Mouse (Mus musculus): ENCODE measurements around the gene Egr2. TPM values are rescaled to one million over a fixed set of nuclear protein-coding genes. Genes with fewer than 3 reads are reported as not detected.

Egr2 gene
- total RNA-seq (2022) = 1 to 10 TPM in 3 of 4 experiments, under 1 TPM in 1; 0.35 to 1.3 (median 1.2) TPM

DNA sequence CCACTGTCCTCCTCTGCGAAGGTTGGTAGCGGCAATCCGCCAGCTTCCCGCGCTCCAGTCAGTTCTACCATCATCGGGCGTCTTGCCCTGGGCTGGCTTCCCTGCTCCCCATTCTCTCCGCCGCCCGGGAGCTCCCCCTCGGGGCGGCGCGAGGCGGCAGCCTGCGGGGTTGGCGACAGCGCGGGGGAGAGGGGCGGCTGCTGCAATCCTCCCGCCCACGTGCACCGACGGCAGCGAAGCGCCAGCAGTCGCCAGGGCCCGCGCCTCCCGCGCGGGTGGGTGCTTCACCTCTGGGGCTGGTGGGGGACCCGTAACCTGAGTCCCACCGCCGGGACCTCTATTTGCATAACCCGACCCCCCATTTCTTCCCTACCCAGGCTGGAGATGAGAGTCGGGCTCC lies at the start of gene Egr2:
Gene Egr2, plus strand, starts transcription at position 220 of the 400 bp plus-strand sequence.
- DNase-seq = no peak

- DNase-seq = no peak
Measured at GRCm38 (mm10) chr10:67487496-67487895, 47.8 kb upstream of the Egr2 start.

DNA sequence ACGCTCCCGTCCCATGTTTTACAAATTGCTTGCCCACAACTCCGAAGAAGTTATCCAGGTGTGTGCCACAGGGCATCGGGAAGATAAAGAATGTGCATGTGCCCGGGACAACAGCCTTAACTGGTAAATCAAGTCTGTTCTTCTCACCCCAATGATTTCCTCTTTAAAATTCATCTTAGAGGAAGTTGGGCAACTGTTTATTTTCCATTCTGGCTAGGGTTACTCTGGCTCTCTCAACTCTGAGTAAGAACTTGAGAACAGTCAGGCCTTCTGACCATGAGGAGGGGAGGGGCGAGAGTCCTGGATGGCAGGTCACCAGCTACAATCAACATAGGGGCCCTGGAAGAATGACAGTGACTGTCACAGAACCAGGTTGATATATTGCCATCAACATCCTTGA lies 45.4 kb upstream of the Egr2 start:
- no peak for DNase-seq

DNA sequence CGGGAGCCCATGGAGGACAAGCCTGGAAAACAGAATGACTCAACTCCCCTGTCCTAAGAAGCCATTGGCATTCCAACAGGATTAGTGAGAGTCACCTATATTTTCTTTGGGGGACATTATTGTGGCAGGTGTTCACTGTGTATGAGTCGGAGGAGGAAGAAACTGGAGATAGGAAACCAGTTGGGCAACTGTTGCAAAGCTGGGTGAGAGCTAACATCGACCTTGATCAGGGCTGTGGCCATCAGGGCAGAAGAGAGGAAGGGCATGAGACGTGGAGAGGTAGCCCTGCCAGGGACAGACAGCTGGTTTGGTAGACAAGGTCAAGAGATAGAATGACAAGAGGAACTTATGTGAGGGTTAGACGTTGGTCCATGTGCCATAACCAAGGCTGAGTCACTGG lies 44.6 kb upstream of the Egr2 start:
- DNase-seq = no peak

GRCm38 (mm10) chr10:67492161-67492571 lies 43.1 kb upstream of the Egr2 start:
- no peak for DNase-seq

GRCm38 (mm10) chr10:67493556-67493955 lies 41.7 kb upstream of the Egr2 start:
- DNase-seq = peak; percentile 19

DNA sequence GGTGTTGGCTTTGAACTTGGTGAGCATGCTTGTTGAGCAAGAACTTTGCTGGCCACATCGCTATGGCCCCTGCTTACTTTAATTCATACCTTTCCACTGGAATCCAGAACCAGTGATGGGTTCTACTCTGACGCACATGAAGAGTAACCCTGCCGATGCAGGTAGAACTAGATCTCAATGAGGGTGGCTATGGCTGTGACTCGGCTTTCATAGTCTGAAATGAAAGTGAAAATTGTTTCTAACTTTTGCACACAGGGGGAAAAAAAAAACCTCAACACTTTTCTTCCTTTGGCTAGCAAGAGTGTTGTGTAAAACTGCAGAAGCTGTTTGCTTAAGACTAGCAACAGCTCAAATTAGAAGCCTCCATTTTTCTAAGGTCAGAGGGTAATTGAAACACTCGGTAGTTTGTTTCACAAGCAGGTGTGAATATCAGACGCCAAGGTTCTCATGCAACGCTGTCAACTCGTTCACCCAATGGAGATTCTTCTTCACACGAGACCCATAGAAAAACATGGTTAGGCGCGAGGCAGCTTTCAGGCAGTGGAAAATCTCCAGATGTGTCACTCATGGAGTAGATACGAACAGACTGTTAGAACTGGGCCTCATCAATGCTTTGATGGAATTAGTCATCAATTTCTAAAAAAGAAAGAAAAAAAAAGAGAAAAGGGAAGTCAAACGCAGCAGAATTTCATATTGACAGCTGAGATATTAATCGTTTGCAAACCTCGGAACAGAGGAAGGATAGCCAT lies 38.0 kb upstream of the Egr2 start:
- no peak for DNase-seq

DNA sequence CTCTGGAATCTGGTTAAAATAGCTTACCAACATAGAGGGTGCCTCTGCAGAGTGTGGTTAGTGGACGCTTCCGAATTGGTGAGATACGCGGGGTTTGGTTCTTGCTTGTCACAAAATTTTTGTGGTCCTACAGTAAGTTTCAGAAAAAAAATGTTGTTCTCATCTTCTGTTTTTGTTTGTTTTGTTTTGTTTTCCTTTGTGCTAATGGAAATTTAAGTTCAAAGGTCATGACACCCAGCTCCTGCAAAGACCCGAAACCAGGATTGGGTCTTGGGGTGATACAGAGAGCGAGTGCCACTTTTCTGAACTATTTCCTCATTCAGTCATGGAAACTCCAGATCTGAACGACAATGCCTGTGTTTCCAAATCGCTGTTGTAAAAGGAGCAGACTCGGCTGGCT lies 37.3 kb upstream of the Egr2 start:
- DNase-seq = no peak

DNA sequence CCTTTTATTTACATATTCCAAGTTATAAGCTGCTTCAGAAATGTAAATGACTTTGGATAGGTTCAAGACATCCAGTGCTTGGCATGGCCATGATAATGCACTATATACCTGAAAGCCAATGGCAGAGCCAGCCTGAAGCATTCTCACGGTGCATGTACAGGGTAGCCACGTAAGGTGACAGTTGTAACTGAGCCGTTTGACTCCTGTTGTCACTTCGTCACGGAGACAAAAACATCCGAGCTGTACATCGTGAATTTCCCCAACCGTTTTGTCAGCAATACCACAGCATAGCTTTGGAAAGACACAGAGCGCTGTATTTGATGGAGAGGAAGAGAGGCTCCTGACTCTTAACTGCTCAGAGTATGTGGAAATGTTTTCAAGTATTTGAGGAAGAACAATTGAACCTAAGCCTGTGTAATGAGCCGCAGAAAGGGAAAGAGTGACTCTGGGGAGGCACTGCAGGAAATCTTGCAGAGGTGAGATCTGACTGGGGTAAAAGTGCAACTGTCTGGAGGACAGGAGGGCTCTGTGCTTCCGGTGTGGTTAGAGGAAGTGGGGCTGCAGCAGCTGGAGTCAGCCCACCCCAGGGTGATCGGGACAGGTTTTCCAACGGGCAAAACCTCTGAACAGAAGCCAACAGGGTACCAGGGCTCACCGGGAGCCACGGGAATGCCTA lies 31.8 kb upstream of the Egr2 start:
- DNase-seq = no peak

GRCm38 (mm10) chr10:67504046-67504445 lies 31.2 kb upstream of the Egr2 start:
- DNase-seq = no peak

DNA sequence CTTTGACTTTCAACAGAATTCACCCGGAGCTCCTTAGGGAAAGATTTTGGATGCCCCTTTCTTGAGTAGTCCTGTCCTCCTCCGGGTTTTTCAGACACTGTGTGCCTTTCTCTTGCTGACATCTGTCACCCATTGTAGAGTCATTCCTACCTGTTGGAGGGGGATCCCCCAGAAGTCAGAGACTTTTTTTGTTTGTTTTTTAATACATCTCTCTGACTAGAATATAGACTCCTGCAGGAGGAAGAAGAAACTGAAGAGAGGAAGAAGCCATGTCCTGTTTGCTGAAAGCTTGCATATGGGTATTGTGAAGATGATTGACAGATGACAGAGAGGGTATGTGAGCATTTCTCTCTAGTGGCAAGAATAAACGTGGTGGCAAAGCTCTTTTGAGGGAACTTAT lies 30.0 kb upstream of the Egr2 start:
- no peak for DNase-seq

GRCm38 (mm10) chr10:67512211-67512610 lies 23.1 kb upstream of the Egr2 start:
- no peak for DNase-seq

DNA sequence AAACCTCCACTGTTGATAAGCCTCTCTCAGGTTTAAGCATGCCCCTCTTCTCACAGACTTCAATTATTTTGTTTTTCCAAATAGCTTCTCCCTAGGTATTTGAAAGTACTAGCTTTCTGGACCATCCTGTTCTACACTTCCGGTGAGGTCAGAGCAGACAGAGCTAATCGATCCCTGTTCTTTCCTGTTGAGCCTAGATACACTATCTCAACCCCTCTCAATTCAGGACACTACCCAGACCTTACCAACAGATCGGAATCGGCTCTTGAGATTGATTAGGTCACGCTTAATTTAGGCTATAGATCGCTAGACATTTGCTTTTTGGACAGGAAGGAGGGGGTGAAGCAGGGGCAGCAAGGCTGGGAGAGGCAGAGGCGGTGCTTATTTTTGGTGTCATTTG lies 22.4 kb upstream of the Egr2 start:
- no peak for DNase-seq

DNA sequence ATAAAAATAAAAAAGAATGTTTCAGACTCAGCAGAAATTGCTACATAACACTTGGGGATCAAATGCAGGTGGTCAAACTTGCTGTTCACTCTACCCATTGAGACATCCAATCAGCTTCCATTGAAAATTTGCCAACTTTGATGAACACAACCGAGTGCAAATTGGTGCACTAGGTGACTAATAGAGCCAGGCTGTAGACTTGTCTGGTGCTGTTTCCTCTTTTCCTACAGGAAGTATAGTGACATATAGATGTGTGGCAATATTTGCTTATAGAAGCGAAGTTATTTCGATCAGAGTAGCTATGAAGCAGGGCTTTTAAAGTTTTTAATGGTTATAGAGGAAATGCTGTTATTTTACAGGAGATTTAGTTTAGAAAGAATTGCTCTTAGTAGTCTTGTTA lies 16.5 kb upstream of the Egr2 start:
- DNase-seq = no peak

DNA sequence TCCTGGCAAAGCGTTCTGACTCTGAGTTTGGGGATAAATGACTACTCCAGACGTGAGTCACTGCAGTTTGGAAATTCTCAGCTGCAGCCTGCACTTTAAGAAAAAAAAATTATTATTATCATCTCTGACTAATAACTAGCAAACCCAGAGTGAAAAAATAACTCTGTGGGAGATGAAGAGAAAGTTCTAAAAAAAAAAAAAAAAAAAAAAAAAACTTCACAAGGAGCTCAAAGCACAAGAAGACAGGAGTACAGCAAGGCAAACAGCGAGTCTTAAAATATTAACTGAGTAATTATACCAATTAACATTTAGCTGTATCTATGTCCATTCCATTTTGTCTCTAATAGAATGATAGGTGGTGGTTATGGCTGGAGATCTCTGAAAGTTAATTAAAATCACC lies 11.1 kb upstream of the Egr2 start:
- DNase-seq = no peak

DNA sequence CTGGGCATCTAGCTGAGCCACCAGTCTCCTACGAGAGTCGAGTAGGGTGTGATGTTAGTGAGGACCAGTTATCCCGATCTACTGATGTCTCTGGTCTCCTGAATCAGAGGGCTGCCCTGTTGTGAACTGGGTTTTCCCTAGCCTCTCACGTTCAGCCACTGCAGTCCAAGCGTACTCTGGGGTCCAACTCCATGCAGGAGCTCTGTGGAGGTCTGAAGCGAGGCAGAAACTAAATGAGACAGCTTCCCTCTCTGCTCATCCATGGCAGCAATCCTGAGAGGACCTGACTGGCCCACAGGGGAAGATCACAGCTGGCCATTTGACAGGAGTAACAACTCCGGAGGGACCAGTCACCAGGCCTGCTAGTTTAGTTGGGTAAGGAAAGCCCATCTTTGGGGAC lies 10.6 kb upstream of the Egr2 start:
- no peak for DNase-seq

GRCm38 (mm10) chr10:67526435-67526834 lies 8.8 kb upstream of the Egr2 start:
- no peak for DNase-seq

DNA sequence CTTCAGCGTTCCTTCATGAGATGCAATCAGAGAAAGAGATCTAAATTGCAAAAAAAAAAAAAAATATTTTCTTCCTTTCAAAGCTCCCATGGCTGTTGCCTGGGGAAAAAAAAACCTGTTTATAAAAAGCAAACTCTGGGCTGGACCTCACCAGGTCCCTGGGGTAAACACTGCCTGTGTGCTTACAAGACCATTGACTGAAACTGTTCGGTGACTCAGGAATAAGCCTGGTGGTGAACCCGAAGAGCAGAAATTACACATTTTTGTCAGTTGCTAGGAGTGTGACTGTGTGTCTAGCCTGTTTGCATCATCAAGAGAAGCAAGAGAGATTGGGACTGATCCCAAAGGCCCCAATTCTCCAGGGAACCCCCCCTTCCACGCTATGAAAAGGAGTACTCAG lies 5.5 kb upstream of the Egr2 start:
- DNase-seq = no peak

- peak; percentile 50 for DNase-seq
Measured at GRCm38 (mm10) chr10:67535972-67536371, 697 bp downstream of the Egr2 start.

DNA sequence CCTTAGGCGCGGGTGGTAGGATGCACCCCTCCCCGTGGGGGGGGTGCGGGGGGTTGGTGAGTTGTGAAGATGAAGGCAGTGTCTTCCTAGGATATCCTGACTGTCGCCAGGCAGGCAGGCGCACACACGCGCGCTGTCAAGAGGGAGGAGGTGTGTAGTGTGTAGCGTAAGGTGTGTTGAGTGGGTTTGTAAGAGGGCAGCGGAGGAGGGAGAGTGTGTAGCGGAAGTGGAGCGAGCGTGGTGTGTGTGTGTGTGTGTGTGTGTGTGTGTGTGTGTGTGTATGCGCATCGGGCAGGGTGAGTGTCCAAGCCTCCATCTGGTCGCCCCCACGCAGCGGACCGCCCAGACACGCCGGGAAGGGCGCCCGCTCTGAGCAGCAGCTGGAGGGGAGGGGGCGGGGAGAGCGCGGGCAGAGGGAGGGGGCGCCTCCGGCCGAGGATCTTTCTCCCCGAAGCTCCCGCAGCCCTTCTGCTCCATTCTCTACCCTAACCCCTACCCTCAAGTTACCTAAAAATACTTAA lies 1.4 kb downstream of the Egr2 start:
- no peak for DNase-seq

DNA sequence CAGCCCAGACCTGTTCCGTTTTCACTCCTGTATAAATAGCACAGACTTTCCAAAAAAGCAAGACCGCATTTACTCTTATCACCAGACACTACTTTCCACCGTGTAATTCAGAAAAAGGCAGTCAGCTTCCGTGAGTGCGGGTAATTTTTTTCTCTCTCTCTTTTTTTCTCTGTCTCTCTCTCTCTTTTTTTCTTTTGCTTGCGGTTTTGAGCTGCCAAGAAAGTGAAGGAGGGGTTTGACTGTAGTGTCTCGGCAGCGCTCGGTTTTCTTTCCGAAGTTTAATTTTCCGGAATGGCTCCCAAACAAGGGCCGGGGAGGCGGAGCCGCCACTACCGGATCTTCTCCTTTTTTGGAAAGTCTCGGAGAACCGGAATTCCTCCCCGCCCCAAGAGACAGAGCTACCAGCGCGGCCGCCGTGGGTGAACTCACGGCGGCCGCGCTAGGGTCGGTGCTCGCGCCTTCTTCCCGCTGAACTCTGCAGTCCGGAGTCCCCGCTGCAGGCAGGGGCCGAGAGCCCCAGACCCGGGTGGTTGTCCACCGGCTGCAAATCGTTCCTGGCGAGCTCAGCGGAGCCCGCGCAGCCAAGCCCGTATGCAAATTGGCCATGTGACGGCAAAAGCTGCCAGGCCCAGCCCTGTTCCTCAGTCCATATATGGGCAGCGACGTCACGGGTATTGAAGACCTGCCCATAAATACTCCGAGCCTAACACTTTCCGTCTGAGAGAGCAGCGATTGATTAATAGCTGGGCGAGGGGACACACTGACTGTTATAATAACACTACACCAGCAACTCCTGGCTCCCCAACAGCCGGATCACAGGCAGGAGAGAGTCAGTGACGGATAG lies 2.1 kb downstream of the Egr2 start:
- peak; percentile 89 for DNase-seq

DNA sequence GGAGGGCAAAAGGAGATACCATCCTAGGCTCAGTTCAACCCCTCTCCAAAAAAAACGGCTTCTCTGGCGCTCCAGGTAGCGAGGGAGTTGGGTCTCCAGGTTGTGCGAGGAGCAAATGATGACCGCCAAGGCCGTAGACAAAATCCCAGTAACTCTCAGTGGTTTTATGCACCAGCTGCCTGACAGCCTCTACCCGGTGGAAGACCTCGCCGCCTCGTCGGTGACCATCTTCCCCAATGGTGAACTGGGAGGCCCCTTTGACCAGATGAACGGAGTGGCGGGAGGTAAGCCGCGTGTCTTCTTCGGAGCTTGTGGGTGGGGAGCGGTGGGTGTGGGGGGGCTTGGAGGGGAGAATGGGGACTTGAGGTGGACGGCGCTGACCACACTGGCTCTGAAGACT lies 2.8 kb downstream of the Egr2 start:
- DNase-seq = no peak

Data from adrenal gland, adult 8-10 months (tissue).